Mouse (Mus musculus) megakaryocyte, embryonic 14.5 days (primary cell): ENCODE results near the gene Tarm1.

ENCODE experiments used
- FLI1 ChIP-seq: IDR thresholded peaks from 2 replicates; pipeline ENCODE4 v1.6.1; 2012; ENCODE audit warnings: low read length, inconsistent platforms, mixed read lengths
- GATA1 ChIP-seq: IDR thresholded peaks from 3 replicates; pipeline ENCODE4 v1.6.1; 2012; ENCODE audit warnings: mixed read lengths, low read length, inconsistent platforms, borderline replicate concordance

DNA sequence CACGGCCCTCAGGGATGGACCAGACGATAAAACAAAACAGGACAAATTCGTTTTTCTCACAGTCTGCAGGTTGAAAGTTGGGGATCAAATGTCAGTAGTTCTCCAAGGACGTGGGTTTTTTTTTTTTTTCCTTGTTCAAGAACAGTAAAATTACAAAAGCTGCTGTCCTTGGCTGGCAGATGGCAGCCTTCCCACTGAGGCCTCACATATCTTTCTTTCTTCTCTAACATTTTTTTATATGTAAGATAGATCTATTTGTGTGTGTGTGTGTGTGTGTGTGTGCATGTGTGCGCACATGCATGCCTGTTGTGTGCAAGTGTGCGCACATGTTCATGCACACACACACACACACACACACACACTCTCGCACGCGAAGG, 44.6 kb downstream of the Tarm1 start:
- no peak for TF ChIP-seq GATA1
- TF ChIP-seq FLI1, result no peak
